Mouse (Mus musculus): ENCODE measurements at regions not wholly inside any gene's neighbourhood (a gene's known extent, or its start where the extent isn't known, plus 50 kb on each side); places are given as distances from the start of the nearest gene placed in this dataset.
"Not testable (repeated sequence)": the region's sequence is repeated elsewhere in the genome, so short reads cannot be mapped to it uniquely, and the experiment has no call there.

- DNase-seq, result not testable (repeated sequence)
Measured at GRCm38 (mm10) chr3:61913186-61913585, 425.0 kb upstream of the Arhgef26 start.

GRCm38 (mm10) chr3:61916106-61916505 is 422.0 kb upstream of the Arhgef26 start:
- DNase-seq, result peak; percentile 29 to 36
